Mouse (Mus musculus): ENCODE data around the gene St5.

DNA sequence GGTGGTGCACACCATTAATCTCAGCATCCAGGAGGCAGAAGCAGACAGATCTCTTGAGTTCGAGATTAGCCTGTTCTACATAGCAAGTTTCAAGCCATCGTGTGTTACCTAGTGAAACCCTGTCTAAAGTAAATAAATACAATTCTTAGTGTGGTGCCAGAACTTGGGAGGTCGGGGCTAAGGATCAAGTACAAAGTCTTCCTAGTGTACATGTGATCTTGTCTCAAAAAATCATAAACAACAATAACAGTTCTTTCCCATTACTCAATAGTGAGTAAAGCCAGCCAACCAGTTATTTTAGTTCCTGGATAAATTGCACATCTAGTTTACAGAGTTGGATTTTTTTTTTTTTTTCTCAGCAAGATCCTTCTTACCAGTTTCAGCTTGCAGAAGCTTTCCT, 1.1 kb upstream of the St5 start:
- TF ChIP-seq EP300 (IDR thresholded peaks at IDR 0.05; ENCODE audit: insufficient read depth, low read depth, low read length) (no peak), CTCF (IDR thresholded peaks at IDR 0.05) (no peak)

Data from heart, adult 2 months (tissue).